Mouse (Mus musculus): ENCODE data around the gene Mospd3. TPM values are rescaled to one million over a fixed set of nuclear protein-coding genes. Genes with fewer than 3 reads are reported as not detected.
"Not testable (repeated sequence)": the region's sequence is repeated elsewhere in the genome, so short reads cannot be mapped to it uniquely, and the experiment has no call there.

Gene Mospd3
- polyA plus RNA-seq, 1 experiment from 2014 or later, result 31.9 TPM

- Histone ChIP-seq H3K9me3 (replicated peaks) (no peaks in the 10 kb centered on the region), H3K4me1 (peaks cover 36% of the 10 kb centered on the region), H3K36me3 (ENCODE audit: poor library complexity, severe bottlenecking) (peaks cover 53% of the 10 kb centered on the region), H3K4me2 (peak overlapping the region; percentile 77), H3K4me3 (no peak overlapping the region), H3K9ac (peak overlapping the region; percentile 81; the same call in 1 of the 2 replicates), H3K27me3 (no peaks in the 10 kb centered on the region), H3K27ac (no peak overlapping the region)
- 87% methylated on average over 4 of the region's 4 CpGs for WGBS
- no peak for ATAC-seq
These were observed 30.7 kb upstream of the Mospd3 start for GRCm38 (mm10) chr5:137631591-137631990.

- H3K4me2 ChIP-seq, result peak overlapping the region; percentile 77
- H3K27ac ChIP-seq, result 0 out of 2 replicates have a peak overlapping the region, but pooled peaks have one; percentile 31
- WGBS, result 83% methylated on average over 9 of the region's 9 CpGs
- peaks cover 48% of the 10 kb centered on the region for H3K36me3 ChIP-seq (ENCODE audit: poor library complexity, severe bottlenecking)
- ATAC-seq, result no peak
- H3K27me3 ChIP-seq, result no peaks in the 10 kb centered on the region
- peaks cover 36% of the 10 kb centered on the region for H3K4me1 ChIP-seq
- peak overlapping the region; percentile 69; the same call in 1 of the 2 replicates for H3K4me3 ChIP-seq
- H3K9ac ChIP-seq, result peak overlapping the region; percentile 81; the same call in 1 of the 2 replicates
- H3K9me3 ChIP-seq (replicated peaks), result no peaks in the 10 kb centered on the region
These were observed 30.3 kb upstream of the Mospd3 start for GRCm38 (mm10) chr5:137631171-137631570.

GRCm38 (mm10) chr5:137630602-137631001, 29.7 kb upstream of the Mospd3 start:
- no peaks in the 10 kb centered on the region for H3K9me3 ChIP-seq (replicated peaks)
- peak overlapping the region; percentile 81 for H3K9ac ChIP-seq
- H3K4me1 ChIP-seq, result peaks cover 36% of the 10 kb centered on the region
- 51% methylated on average over 3 of the region's 3 CpGs for WGBS
- peak overlapping the region; percentile 69 for H3K4me3 ChIP-seq
- peak overlapping the region; percentile 77 for H3K4me2 ChIP-seq
- H3K27me3 ChIP-seq, result no peaks in the 10 kb centered on the region
- peaks cover 43% of the 10 kb centered on the region for H3K36me3 ChIP-seq (ENCODE audit: poor library complexity, severe bottlenecking)
- ATAC-seq, result no peak
- H3K27ac ChIP-seq, result peak overlapping the region; percentile 88; the same call in 1 of the 2 replicates

GRCm38 (mm10) chr5:137629906-137630545, 29.2 kb upstream of the Mospd3 start:
- Histone ChIP-seq H3K9me3 (replicated peaks) (no peaks in the 10 kb centered on the region), H3K36me3 (ENCODE audit: poor library complexity, severe bottlenecking) (peaks cover 37% of the 10 kb centered on the region), H3K27ac (peak overlapping the region; percentile 88; the same call in 1 of the 2 replicates), H3K4me3 (peak overlapping the region; percentile 69), H3K4me1 (peaks cover 36% of the 10 kb centered on the region), H3K4me2 (peak overlapping the region; percentile 77), H3K27me3 (no peaks in the 10 kb centered on the region), H3K9ac (peak overlapping the region; percentile 81)
- ATAC-seq, result no peak
- WGBS, result 27% methylated on average over 6 of the region's 6 CpGs

- H3K36me3 ChIP-seq (ENCODE audit: poor library complexity, severe bottlenecking), result peaks cover 31% of the 10 kb centered on the region
- peaks cover 36% of the 10 kb centered on the region for H3K4me1 ChIP-seq
- H3K27me3 ChIP-seq, result no peaks in the 10 kb centered on the region
- no peaks in the 10 kb centered on the region for H3K9me3 ChIP-seq (replicated peaks)
- peak; percentile 14 for ATAC-seq
- H3K4me3 ChIP-seq, result peak overlapping the region; percentile 69
- under 1% methylated on average over 23 of the region's 23 CpGs for WGBS
- H3K4me2 ChIP-seq, result peak overlapping the region; percentile 77
- peak overlapping the region; percentile 81 for H3K9ac ChIP-seq
- H3K27ac ChIP-seq, result peak overlapping the region; percentile 88
These were observed 28.5 kb upstream of the Mospd3 start for GRCm38 (mm10) chr5:137629306-137629721.

GRCm38 (mm10) chr5:137628498-137629305, 27.8 kb upstream of the Mospd3 start, which contains the start of the genes Fbxo24, Lrch4 and Gm20605:
Fbxo24 (minus strand) TSS chr5:137629002.
Lrch4 (plus strand) TSS chr5:137629121.
Gm20605 (plus strand) TSS chr5:137629175.
- Histone ChIP-seq H3K9me3 (replicated peaks) (no peaks in the 10 kb centered on the region), H3K27ac (peak within 1 kb of the TSS; percentile 92), H3K36me3 (ENCODE audit: poor library complexity, severe bottlenecking) (peaks cover 25% of the 10 kb centered on the region), H3K4me1 (peaks cover 36% of the 10 kb centered on the region), H3K27me3 (no peaks in the 10 kb centered on the region), H3K9ac (peak within 1 kb of the TSS; percentile 81), H3K4me2 (peak within 1 kb of the TSS; percentile 77), H3K4me3 (peak within 1 kb of the TSS; percentile 69)
- 0% methylated on average over 46 of the region's 46 CpGs for whole genome bisulfite sequencing
- peak; percentile 99 for ATAC-seq

GRCm38 (mm10) chr5:137627991-137628390, 27.1 kb upstream of the Mospd3 start:
- Histone ChIP-seq H3K4me2 (peak overlapping the region; percentile 73), H3K27me3 (no peaks in the 10 kb centered on the region), H3K9me3 (replicated peaks) (no peaks in the 10 kb centered on the region), H3K36me3 (ENCODE audit: poor library complexity, severe bottlenecking) (peaks cover 19% of the 10 kb centered on the region), H3K4me1 (peaks cover 36% of the 10 kb centered on the region), H3K4me3 (peak overlapping the region; percentile 69), H3K9ac (peak overlapping the region; percentile 80), H3K27ac (peak overlapping the region; percentile 92)
- WGBS, result 4% methylated on average over 9 of the region's 9 CpGs
- ATAC-seq, result no peak

GRCm38 (mm10) chr5:137623937-137624530, 23.2 kb upstream of the Mospd3 start:
- WGBS, result 87% methylated on average over 11 of the region's 11 CpGs
- H3K27ac ChIP-seq, result no peak overlapping the region
- no peak for ATAC-seq
- no peaks in the 10 kb centered on the region for H3K27me3 ChIP-seq
- no peak overlapping the region for H3K4me2 ChIP-seq
- no peak overlapping the region for H3K9ac ChIP-seq
- no peaks in the 10 kb centered on the region for H3K36me3 ChIP-seq (ENCODE audit: poor library complexity, severe bottlenecking)
- H3K4me1 ChIP-seq, result peaks cover 6% of the 10 kb centered on the region
- no peak overlapping the region for H3K4me3 ChIP-seq
- H3K9me3 ChIP-seq (replicated peaks), result no peaks in the 10 kb centered on the region

- Histone ChIP-seq H3K36me3 (ENCODE audit: poor library complexity, severe bottlenecking) (no peaks in the 10 kb centered on the region), H3K9ac (no peak overlapping the region), H3K27me3 (0 out of 2 replicates have a peak, but pooled peaks cover 4% of the 10 kb centered on the region), H3K27ac (no peak overlapping the region), H3K4me1 (no peaks in the 10 kb centered on the region), H3K4me2 (no peak overlapping the region), H3K4me3 (no peak overlapping the region), H3K9me3 (replicated peaks) (no peaks in the 10 kb centered on the region)
- WGBS, result 88% methylated on average over 7 of the region's 7 CpGs
- ATAC-seq, result no peak
These were observed 14.5 kb upstream of the Mospd3 start for GRCm38 (mm10) chr5:137615347-137615746.

GRCm38 (mm10) chr5:137614921-137615320, 14.1 kb upstream of the Mospd3 start:
- ATAC-seq; H3K4me2 ChIP-seq; H3K9me3 ChIP-seq (replicated peaks); H3K36me3 ChIP-seq (ENCODE audit: poor library complexity, severe bottlenecking); H3K9ac ChIP-seq; H3K4me3 ChIP-seq; H3K27ac ChIP-seq; H3K27me3 ChIP-seq; H3K4me1 ChIP-seq: not testable (repeated sequence)
- WGBS, result 91% methylated on average over 2 of the region's 2 CpGs

- no peak within 1 kb of the TSS for H3K4me3 ChIP-seq
- peaks cover 11% of the 10 kb centered on the region for H3K27me3 ChIP-seq
- H3K36me3 ChIP-seq (ENCODE audit: poor library complexity, severe bottlenecking), result no peaks in the 10 kb centered on the region
- peak within 1 kb of the TSS; percentile 38; the same call in 1 of the 2 replicates for H3K9ac ChIP-seq
- 0 out of 2 replicates have a peak, but pooled peaks cover 3% of the 10 kb centered on the region for H3K4me1 ChIP-seq
- no peak within 1 kb of the TSS for H3K4me2 ChIP-seq
- ATAC-seq, result no peak
- H3K27ac ChIP-seq, result no peak within 1 kb of the TSS
- 72% methylated on average over 11 of the region's 11 CpGs for WGBS
- no peaks in the 10 kb centered on the region for H3K9me3 ChIP-seq (replicated peaks)
These were observed 12.7 kb upstream of the Mospd3 start, which contains the start of gene Pcolce for GRCm38 (mm10) chr5:137613550-137613949. Pcolce (minus strand) TSS chr5:137613784.

All from forebrain, embryonic 13.5 days (tissue).